Comparison of ENCODE assay signal across 13 mouse cellular contexts in the genomic region with DNA sequence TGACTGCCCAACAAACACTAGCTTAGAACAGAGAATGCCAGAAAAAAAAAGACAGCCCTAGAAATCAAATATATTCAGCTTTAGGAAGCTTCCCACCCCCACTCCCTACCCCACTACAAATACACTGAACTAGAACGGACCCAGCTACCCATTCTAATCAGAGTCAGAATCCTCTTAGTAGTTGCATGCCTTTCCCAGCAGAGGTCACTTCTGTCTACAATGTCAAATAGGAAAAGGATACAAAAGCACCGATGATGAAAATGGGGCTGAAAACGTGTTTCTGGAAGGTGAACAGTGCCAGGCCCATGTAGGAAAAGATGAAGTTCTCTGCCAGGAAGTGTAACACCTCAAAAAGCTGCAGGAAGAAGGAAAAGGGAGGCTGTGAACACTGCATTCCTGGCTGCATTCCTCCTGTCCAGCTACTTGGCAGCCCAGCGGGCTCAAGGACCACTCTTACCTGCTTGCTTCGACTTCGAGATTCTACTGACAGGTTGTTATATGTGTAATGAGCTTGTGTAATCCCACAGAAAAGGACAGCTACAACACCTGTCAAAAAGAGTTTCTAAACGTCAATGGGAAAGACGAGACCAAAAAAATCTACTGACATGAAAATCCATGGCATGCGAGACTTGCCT.
DNase-seq lines count a peak whose midpoint lies in the region; ATAC-seq and TF ChIP-seq lines count a peak whose summit lies in the region.
"Had no signal": no experiment of that assay in that cellular context is flagged by ENCODE, and none has a peak within 500 bp of the region (broad histone marks: within the 10 kb centered on the region; RNA-seq: fewer than 3 reads in every experiment).

No protein-coding gene starts in this region.

- no peaks in the 10 kb centered on the region for H3K79me2 ChIP-seq in CH12.LX (replicated peaks; ENCODE audit: control insufficient read depth, extremely low read depth, insufficient read depth, poor library complexity, severe bottlenecking)
- H3K79me2 ChIP-seq in MEL (ENCODE audit: control insufficient read depth, insufficient read depth, low read length, poor library complexity), result no peaks in the 10 kb centered on the region

- no peaks in the 10 kb centered on the region for H3K27me3 ChIP-seq in kidney, embryonic 14.5 days (ENCODE audit: control insufficient read depth, insufficient read depth, low read length)
- H3K27me3 ChIP-seq in CH12.LX (replicated peaks) (no peaks in the 10 kb centered on the region), MEL (ENCODE audit: control insufficient read depth in 1 of 2, insufficient read depth in 2 of 2, low read length in 2 of 2) (no peaks in the 10 kb centered on the region)
- H3K27me3 ChIP-seq: limb, embryonic 12.5 days had no signal

- no peak overlapping the region for H3K9ac ChIP-seq in kidney, embryonic 14.5 days (ENCODE audit: low read depth, low read length)
- H3K9ac ChIP-seq in CH12.LX (ENCODE audit: insufficient read depth, low read depth) (no peak overlapping the region), MEL (ENCODE audit: control insufficient read depth, low read depth, low read length, poor library complexity, severe bottlenecking) (no peak overlapping the region)
- H3K9ac ChIP-seq: limb, embryonic 12.5 days had no signal

- peak; percentile 2 for DNase-seq in kidney, adult 8-10 months
- DNase-seq in CH12.LX (ENCODE audit: extremely low read depth), result peak; percentile 15
- DNase-seq in MEL (ENCODE audit: low read depth, low spot score), result peak; percentile 16
- DNase-seq in lung, postnatal 10 days, result peak; percentile 11
- DNase-seq: thymus, adult 18-20 months had no signal

- dilution Hi-C loops in CH12.LX (cut with MboI; ENCODE audit: extremely low pct_ligation_motif_present, extremely low pct_unique_long_range_greater_than_20kb, low sequenced_read_pairs), result no loop called here

- in situ Hi-C loops in CH12.LX (cut with MboI; ENCODE audit: low pct_ligation_motif_present, low pct_unique_long_range_greater_than_20kb, low sequenced_read_pairs), result loop anchor here (25.0 kb wide), 2 partner anchors 175 to 400 kb away; no protein-coding TSS in a partner anchor

- WGBS in kidney, embryonic 14.5 days, result 57% methylated on average over 9 of the region's 9 CpGs

- no peak overlapping the region for H3K4me3 ChIP-seq in kidney, embryonic 14.5 days (ENCODE audit: low read length)
- H3K4me3 ChIP-seq in CH12.LX (replicated peaks in 1 of 3; ENCODE audit: low read depth in 2 of 3, low read length in 2 of 3, poor library complexity in 1 of 3) (no peak overlapping the region), MEL (ENCODE audit: control insufficient read depth in 1 of 2, insufficient read depth in 1 of 2, low read depth in 2 of 2, low read length in 2 of 2) (no peak overlapping the region)
- H3K4me3 ChIP-seq: forebrain, embryonic 10.5 days; limb, embryonic 12.5 days; megakaryocyte, embryonic 14.5 days had no signal

- ATAC-seq in kidney, embryonic 14.5 days (ENCODE audit: low FRiP score, low TSS enrichment), result no peak
- no peak for ATAC-seq in monocyte, adult 5-6 weeks (replicated peaks; ENCODE audit: insufficient number of reproducible peaks, low FRiP score, low TSS enrichment, poor library complexity, severe bottlenecking)
- no peak for ATAC-seq in megakaryocyte-erythroid progenitor cell, adult 5-6 weeks (replicated peaks; ENCODE audit: low FRiP score, low TSS enrichment, poor library complexity, severe bottlenecking)
- ATAC-seq: inflammation-experienced regulatory T-cells, adult 6 months had no signal

- TF ChIP-seq CTCF in CH12.LX (conservative IDR thresholded peaks at IDR 0.05 in 1 of 2, IDR thresholded peaks at IDR 0.05 in 1 of 2; ENCODE audit: low read depth in 2 of 2, low read length in 2 of 2) (peak in 1 of 2 experiments; percentile 50; a peak in 2 of 4 replicates), MEL (IDR thresholded peaks at IDR 0.05 in 2 of 3, conservative IDR thresholded peaks at IDR 0.05 in 1 of 3; ENCODE audit: control insufficient read depth in 1 of 3, insufficient read depth in 1 of 3, low read depth in 2 of 3, low read length in 3 of 3, poor library complexity in 1 of 3, severe bottlenecking in 1 of 3) (peak in 2 of 3 experiments; percentile 9 to 52; a peak in 3 of 6 replicates)

- no peaks in the 10 kb centered on the region for H3K4me1 ChIP-seq in kidney, embryonic 14.5 days (ENCODE audit: control insufficient read depth, insufficient read depth, low read length)
- H3K4me1 ChIP-seq in CH12.LX (ENCODE audit: control insufficient read depth in 1 of 2, insufficient read depth in 2 of 2) (peaks cover 0 to 31% of the 10 kb centered on the region in 2 experiments; a peak in 2 of 4 replicates), MEL (ENCODE audit: control insufficient read depth in 1 of 2, insufficient read depth in 2 of 2, low read length in 2 of 2) (no peaks in the 10 kb centered on the region)
- H3K4me1 ChIP-seq: forebrain, embryonic 10.5 days; limb, embryonic 12.5 days had no signal

- TF ChIP-seq POLR2A in CH12.LX (IDR thresholded peaks at IDR 0.05; ENCODE audit: low read depth, low read length) (no peak), MEL (IDR thresholded peaks at IDR 0.05; ENCODE audit: control insufficient read depth in 1 of 2, insufficient read depth in 1 of 2, low read depth in 1 of 2, low read length in 2 of 2, poor library complexity in 1 of 2) (no peak)

- no peaks in the 10 kb centered on the region for H3K36me3 ChIP-seq in kidney, embryonic 14.5 days (ENCODE audit: control insufficient read depth, insufficient read depth, low read length)
- H3K36me3 ChIP-seq in CH12.LX (replicated peaks in 1 of 2; ENCODE audit: control insufficient read depth in 1 of 2, insufficient read depth in 1 of 2, low read length in 1 of 2) (peaks cover 6 to 20% of the 10 kb centered on the region in 2 experiments), MEL (ENCODE audit: control insufficient read depth in 1 of 2, insufficient read depth in 2 of 2, low read length in 2 of 2) (no peaks in the 10 kb centered on the region)
- H3K36me3 ChIP-seq: forebrain, embryonic 10.5 days; G1E; limb, embryonic 12.5 days had no signal

- TF ChIP-seq RAD21 in CH12.LX (IDR thresholded peaks at IDR 0.05; ENCODE audit: low read depth, low read length) (peak; percentile 42), MEL (IDR thresholded peaks at IDR 0.05; ENCODE audit: low read depth, low read length) (peak; percentile 52)

- no peaks in the 10 kb centered on the region for H3K9me3 ChIP-seq in kidney, embryonic 14.5 days (ENCODE audit: control insufficient read depth, low read length)
- H3K9me3 ChIP-seq in CH12.LX (replicated peaks; ENCODE audit: low read length) (no peaks in the 10 kb centered on the region), MEL (replicated peaks; ENCODE audit: insufficient read depth, low read length) (no peaks in the 10 kb centered on the region)
- H3K9me3 ChIP-seq: forebrain, embryonic 10.5 days; G1E; limb, embryonic 12.5 days; megakaryocyte, embryonic 14.5 days had no signal

- H3K4me2 ChIP-seq in kidney, embryonic 14.5 days (replicated peaks; ENCODE audit: low read depth, low read length), result no peak overlapping the region
- H3K4me2 ChIP-seq in CH12.LX (ENCODE audit: insufficient read depth, low read depth, poor library complexity, severe bottlenecking), result no peak overlapping the region
- H3K4me2 ChIP-seq: limb, embryonic 12.5 days had no signal

- no peak overlapping the region for H3K27ac ChIP-seq in kidney, embryonic 14.5 days (ENCODE audit: low read depth, low read length)
- no peak overlapping the region for H3K27ac ChIP-seq in CH12.LX (ENCODE audit: insufficient read depth, low read depth)
- H3K27ac ChIP-seq in MEL (ENCODE audit: control insufficient read depth, low read depth, low read length), result no peak overlapping the region
- H3K27ac ChIP-seq: forebrain, embryonic 10.5 days; limb, embryonic 12.5 days had no signal

- TF ChIP-seq EP300 in CH12.LX (IDR thresholded peaks at IDR 0.05; ENCODE audit: low read length), result no peak
- TF ChIP-seq EP300 in MEL (IDR thresholded peaks at IDR 0.05; ENCODE audit: low read depth in 1 of 2, low read length in 2 of 2), result no peak

TF ChIP-seq in CH12.LX, 34 proteins besides CTCF, POLR2A, EP300 and RAD21:
- peak; percentile 42 for TF ChIP-seq SMC3 (IDR thresholded peaks at IDR 0.05; ENCODE audit: low read depth, low read length)
- no peak for TF ChIP-seq RCOR1 (conservative IDR thresholded peaks at IDR 0.05; ENCODE audit: low read depth, low read length)
TF ChIP-seq in CH12.LX: peak in this region for 1.

TF ChIP-seq in MEL, 35 proteins besides CTCF, POLR2A, EP300 and RAD21:
- no peak for TF ChIP-seq USF1 (IDR thresholded peaks at IDR 0.05; ENCODE audit: low read depth, low read length)
- TF ChIP-seq ZC3H11A (IDR thresholded peaks at IDR 0.05; ENCODE audit: low read depth, low read length), result peak; percentile 22; the same call in 1 of the 2 replicates
- no peak for TF ChIP-seq MAX (IDR thresholded peaks at IDR 0.05; ENCODE audit: low read length)
- TF ChIP-seq POLR2AphosphoS5 (IDR thresholded peaks at IDR 0.05; ENCODE audit: borderline replicate concordance, low read depth, low read length), result no peak
- peak; percentile 65 for TF ChIP-seq SMC3 (IDR thresholded peaks at IDR 0.05; ENCODE audit: low read depth, low read length)
- no peak for TF ChIP-seq HCFC1 (IDR thresholded peaks at IDR 0.05; ENCODE audit: low read depth, low read length)
- TF ChIP-seq CHD1 (IDR thresholded peaks at IDR 0.05; ENCODE audit: low read depth, low read length), result no peak
- no peak for TF ChIP-seq GABPA (IDR thresholded peaks at IDR 0.05; ENCODE audit: low read depth, low read length)
- no peak for TF ChIP-seq KAT2A (conservative IDR thresholded peaks at IDR 0.05; ENCODE audit: low read depth, low read length)
